Mouse (Mus musculus): Measurements from ENCODE around the gene Gmip.

GRCm38 (mm10) chr8:69826371-69826770, 17.9 kb downstream of the Gmip start:
- TF ChIP-seq HCFC1 (IDR thresholded peaks at IDR 0.05; ENCODE audit: low read depth, low read length) (no peak), ZNF384 (IDR thresholded peaks at IDR 0.05; ENCODE audit: low read depth, low read length) (no peak), POLR2A (IDR thresholded peaks at IDR 0.05; ENCODE audit: low read depth, low read length) (no peak), CTCF (conservative IDR thresholded peaks at IDR 0.05 in 1 of 2, IDR thresholded peaks at IDR 0.05 in 1 of 2; ENCODE audit: low read depth in 2 of 2, low read length in 2 of 2) (no peak), ZC3H11A (IDR thresholded peaks at IDR 0.05; ENCODE audit: low read depth, low read length) (no peak), SIN3A (IDR thresholded peaks at IDR 0.05; ENCODE audit: low read length) (no peak), NRF1 (IDR thresholded peaks at IDR 0.05; ENCODE audit: low read depth, low read length) (no peak), MAFK (IDR thresholded peaks at IDR 0.05; ENCODE audit: insufficient replicate concordance, low read length) (no peak), ZMIZ1 (IDR thresholded peaks at IDR 0.05; ENCODE audit: low read depth, low read length) (no peak)
